Mouse (Mus musculus) E14TG2a.4 (cell line): ENCODE measurements around the gene Pofut1.

Experiments
- CTCF ChIP-seq: conservative IDR thresholded peaks from 2 replicates; pipeline ENCODE4 v1.5.1; 2014; ENCODE audit warnings: low read length
- NANOG ChIP-seq: IDR thresholded peaks from 2 replicates; pipeline ENCODE4 v1.6.1; 2014; ENCODE audit warnings: borderline replicate concordance, low read length, mixed read lengths
- POU5F1 ChIP-seq: IDR thresholded peaks from 2 replicates; pipeline ENCODE4 v1.6.1; 2014; ENCODE audit warnings: low read length, borderline replicate concordance

- no peak for TF ChIP-seq CTCF
- no peak for TF ChIP-seq POU5F1
- no peak for TF ChIP-seq NANOG
These were observed 57.1 kb downstream of the Pofut1 start for GRCm38 (mm10) chr2:153298460-153298859.
